Mouse (Mus musculus) naive thymus-derived CD4-positive, alpha-beta T cell, adult 2 months (primary cell): ENCODE results near the gene 1810010H24Rik.
"Not testable (repeated sequence)": the region's sequence is repeated elsewhere in the genome, so short reads cannot be mapped to it uniquely, and the experiment has no call there.

Experiments
- DNase-seq: peaks from one replicate; pipeline ENCODE4 v3.0.0-alpha.2; 2011; ENCODE audit warnings: low read depth

The 1810010H24Rik gene

GRCm38 (mm10) chr11:107025411-107026321 lies at the start of gene 1810010H24Rik:
TSS of gene 1810010H24Rik (plus strand) at chr11:107025681.
- DNase-seq, result peak; percentile 54

DNA sequence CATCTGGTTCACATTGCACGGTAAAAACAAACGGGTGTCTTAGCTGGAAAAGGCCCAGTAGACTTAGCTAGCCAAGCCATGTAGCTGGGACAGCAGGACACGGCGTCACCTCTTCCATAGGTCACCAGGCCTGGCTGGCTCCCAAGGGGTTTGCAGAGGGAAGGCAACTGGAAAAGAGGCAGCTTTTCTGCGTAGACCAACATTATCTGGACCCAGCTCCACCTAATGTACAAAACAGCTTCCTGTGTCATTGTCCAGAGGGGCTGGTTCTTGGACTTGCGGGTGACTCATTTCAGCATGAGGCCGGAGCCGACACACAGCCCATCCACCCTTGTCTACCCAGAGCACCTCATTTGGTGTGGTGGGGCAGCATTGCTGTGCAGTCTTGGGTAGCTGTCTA lies 49.3 kb upstream of the 1810010H24Rik start:
- no peak for DNase-seq

DNA sequence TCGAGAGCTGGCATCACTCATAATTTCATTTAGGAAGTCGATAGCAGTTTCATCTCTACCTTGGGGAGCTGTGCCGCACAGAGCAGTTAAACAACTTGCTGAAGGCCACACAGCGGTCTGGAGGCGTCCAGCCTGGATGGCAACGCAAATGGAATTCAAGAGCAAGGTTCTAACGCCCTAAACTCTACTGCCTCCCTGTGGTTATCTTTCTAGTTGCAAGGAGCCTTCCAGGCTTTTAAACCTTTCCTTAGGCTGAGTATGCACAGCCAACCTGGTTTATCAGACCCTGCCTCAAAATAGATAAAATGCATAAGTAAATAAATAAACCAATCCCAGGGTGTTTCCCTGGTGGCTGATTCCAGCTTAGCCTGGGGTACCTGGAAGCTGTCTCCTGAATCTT lies 45.0 kb upstream of the 1810010H24Rik start:
- peak; percentile 84 for DNase-seq

DNA sequence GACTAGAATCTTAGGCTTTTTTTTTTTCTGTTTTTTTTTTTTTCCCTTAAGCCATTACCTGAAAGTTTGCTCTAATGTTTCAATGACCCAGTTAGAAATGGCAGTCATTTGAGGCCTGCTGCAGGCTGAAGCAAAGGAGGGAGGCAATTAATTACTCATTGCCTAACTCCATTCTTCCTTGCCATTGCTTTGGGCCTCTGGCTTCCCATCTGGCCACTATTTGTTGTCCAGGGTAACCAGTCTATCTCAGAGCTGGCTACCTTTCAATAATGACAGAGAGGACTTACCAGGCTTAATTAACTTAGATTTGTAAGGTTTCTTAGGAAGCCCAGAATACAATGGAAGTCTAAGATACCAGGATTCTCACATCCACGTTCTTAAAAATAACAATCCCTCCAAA lies 43.7 kb upstream of the 1810010H24Rik start:
- DNase-seq, result no peak

DNA sequence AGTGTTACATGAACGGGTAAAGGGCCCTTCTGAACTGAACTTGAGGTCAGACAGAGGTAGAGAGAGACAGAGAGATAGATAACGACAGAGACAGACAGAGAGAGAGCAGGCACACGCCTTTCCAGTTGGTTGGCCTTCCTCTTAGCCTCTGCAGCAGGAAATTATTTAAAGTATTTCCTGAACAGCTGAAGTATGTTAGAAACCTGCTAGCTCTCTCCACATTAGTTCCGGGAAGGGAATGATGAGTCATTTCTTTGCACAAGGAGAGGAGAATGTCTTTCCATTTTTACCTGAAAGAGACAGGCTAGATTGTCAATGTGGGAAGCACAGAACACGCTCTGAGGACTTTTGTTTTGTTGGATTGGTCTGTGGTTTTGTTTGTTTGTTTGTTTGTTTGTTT lies 43.1 kb upstream of the 1810010H24Rik start:
- no peak for DNase-seq

- DNase-seq, result not testable (repeated sequence)
These were observed 39.4 kb upstream of the 1810010H24Rik start for GRCm38 (mm10) chr11:106985979-106986604.

DNA sequence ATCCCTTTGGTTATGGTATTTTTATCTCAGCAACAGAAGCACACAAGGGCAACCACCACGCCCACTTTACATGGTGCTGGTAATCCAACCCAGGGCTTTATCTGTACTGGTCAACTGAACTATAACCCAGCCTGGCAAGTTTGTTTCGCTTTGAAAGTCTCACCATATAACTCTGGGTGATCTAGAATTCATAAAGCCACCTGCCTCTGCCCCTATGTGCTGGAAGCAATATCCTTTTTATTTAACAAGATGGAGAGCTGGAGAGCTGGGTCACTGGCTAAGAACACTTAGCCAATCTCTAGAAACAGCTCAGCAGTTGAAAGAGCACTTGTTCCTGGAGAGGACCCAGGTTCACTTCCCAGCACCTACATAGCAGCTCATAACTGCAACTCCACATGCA lies 38.1 kb upstream of the 1810010H24Rik start:
- no peak for DNase-seq

GRCm38 (mm10) chr11:106994246-106995085 lies 31.0 kb upstream of the 1810010H24Rik start:
- no peak for DNase-seq

- not testable (repeated sequence) for DNase-seq
These were observed 29.0 kb upstream of the 1810010H24Rik start for GRCm38 (mm10) chr11:106996492-106996891.

DNA sequence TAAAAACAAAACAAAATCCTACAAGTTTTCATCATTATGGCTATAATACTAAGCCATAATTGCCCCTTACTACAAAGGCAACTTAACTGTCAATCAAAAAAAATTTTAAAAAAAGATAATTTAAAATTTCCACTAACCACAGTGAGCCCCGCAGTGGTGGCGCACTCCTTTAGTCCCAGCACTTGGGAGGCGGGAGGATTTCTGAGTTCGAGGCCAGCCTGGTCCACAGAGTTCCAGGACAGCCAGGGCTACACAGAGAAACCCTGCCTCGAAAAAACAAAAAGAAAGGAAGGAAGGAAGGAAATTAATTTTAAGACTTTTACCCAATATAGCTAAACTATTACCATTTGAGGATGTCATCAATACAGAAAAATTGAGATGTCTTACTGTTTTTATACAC lies 27.5 kb upstream of the 1810010H24Rik start:
- DNase-seq, result no peak

DNA sequence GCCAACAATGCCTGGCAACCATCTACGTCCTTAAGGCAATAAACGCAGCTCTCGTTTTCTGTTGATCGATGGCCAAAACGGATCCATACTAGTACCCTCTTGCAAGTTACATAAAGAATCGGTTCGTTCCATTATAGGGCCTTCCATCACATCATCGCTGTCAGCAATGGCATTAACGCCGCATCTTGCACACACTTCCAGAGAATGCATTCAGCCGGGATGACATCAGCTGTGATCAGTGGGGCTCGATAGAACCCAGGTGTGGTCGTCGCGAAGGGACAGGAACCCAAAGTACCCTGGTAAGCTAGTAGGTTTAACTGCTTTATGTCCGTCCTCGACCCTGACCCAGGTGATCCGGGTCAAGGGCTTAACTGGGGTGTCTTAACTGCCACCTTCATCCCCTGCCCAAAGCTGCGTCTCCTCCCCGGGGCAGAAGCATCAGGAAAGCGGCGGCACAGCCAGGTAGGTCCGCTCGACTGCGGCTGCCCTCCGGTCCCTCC lies 26.8 kb upstream of the 1810010H24Rik start:
- DNase-seq, result peak; percentile 49

- DNase-seq, result peak; percentile 96
These were observed 26.1 kb upstream of the 1810010H24Rik start, which contains the start of gene Kpna2 for GRCm38 (mm10) chr11:106999151-106999948. TSS of gene Kpna2 (minus strand) at chr11:106999541.

- no peak for DNase-seq
These were observed 25.4 kb upstream of the 1810010H24Rik start for GRCm38 (mm10) chr11:106999949-107000513.

- DNase-seq, result no peak
These were observed 23.5 kb upstream of the 1810010H24Rik start for GRCm38 (mm10) chr11:107001760-107002675.

DNA sequence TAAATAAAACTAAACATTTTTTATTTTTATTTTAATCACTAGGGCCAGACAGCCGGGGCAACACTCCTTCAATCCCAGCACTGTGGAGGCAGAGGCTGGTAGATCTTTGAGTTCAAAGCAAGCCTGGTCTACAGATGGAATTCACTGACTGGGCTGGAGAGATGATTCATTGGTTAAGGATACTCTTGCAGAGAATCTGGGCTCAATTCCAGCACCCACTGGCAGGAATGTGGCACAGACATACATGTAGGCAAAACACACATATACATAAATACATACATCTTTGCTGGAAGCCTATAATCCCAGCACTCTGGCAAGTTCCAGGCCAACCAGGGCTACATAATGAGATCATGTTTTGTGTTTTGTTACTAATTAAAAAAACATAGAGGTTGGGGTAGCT lies 19.9 kb upstream of the 1810010H24Rik start:
- DNase-seq, result no peak

GRCm38 (mm10) chr11:107010447-107010846 lies 15.0 kb upstream of the 1810010H24Rik start:
- no peak for DNase-seq

DNA sequence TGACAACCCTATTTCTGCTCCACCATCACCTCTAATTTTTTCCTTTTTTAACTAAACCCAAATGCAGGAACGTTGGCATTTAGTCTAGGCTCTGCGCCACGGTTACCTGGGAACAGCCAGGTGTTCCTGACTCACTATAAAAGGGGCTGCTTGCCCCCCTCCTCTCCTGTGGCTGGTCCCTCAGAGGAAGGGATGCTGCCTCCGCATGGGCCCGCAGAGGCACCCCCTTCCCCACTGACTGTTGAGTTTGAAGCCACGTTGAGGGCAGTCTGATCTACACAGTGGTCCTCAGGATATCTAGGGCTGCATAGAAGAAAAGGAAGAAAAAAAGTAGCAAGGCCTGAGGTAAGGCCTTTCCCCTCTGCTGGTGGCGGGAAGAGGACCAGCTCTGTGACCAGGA lies 14.3 kb upstream of the 1810010H24Rik start:
- no peak for DNase-seq

DNA sequence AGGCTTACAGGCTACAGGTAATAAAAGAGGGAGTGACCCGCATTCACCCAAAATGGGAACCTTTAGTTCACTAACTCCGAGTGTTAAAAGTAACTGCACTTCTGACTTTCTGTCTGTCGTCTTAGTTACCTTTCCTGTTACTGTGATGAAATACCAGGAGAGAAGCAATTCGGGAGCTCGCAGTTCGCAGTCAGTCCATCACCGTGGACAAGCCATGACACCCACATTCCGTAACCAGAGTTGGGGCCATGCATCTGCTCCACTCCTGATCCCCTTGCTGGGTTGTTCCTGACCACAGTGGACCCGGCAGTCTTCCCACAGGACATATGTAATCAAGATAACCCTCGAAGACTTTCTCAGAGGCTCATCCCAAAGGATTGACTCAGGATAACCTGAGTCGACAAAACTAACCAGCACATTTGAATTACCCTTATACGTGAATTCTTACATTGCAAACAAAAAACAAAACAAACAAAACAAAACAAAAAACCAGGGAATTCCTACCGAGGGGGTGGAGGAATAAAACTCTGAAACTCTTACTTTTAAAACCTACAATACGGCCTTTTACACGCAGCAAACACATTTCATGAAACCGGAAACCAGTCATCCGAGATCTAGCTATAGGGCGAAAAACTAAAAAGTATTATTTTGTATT lies 13.7 kb upstream of the 1810010H24Rik start:
- no peak for DNase-seq

DNA sequence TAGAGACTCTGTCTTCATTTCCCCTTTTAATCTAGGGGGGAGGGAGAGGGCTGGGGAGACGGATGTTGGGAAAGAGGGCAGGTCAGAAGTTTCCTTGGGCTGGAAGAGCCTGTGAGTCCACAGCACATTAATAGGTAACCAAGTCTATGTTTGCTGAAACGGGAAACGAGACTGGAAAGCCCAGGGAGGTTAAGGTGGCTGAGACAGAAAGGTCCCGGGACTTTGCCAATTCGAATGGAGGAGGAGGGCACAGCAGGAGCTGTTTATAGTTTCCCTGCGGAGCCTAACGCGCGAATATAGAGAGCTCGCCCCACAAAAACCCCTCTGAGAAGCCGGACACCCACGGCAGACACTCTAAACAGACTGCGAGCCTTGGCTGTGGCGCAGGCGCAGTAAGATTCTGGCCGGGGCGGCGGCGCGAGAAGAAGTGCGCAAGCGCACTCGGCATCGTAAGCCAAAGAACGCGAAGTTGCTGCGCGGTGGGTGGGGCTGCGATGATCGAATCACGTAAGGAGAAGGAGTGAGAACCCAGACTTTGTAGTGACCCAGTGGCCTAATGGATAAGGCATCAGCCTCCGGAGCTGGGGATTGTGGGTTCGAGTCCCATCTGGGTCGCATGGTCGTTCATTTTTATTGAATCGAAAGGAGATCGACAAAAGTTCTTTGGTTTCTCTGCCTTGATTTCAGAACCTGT lies 13.0 kb upstream of the 1810010H24Rik start:
- peak; percentile 99 for DNase-seq
